Mouse (Mus musculus): ENCODE data around the gene Khdrbs1.

DNA sequence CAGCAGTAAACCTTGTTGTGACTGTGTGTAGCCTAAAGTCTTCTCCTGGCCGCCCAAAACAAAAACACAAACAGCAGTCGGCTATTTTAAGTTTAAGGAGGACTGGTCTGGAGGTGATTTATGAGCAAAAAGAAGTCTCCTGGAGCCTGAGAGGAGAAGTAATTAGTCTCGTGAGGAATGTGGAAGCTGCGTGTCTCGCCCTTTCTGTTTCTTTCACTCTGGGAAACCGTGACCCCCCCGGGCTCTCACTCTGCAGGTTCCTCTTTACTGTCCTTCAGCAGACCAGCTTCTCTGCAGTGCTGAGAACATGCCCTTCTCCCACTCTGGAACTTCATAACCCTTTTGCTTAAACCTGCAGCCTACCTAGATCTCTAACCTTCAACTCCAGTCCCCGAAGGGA is 46.6 kb upstream of the Khdrbs1 start:
- TF ChIP-seq POLR2A (IDR thresholded peaks at IDR 0.05; ENCODE audit: borderline replicate concordance, extremely low read depth, insufficient read depth, insufficient read length, poor library complexity, severe bottlenecking) (no peak), CTCF (IDR thresholded peaks at IDR 0.05; ENCODE audit: borderline replicate concordance, extremely low read depth, insufficient read depth, insufficient read length) (no peak)

All from brain, embryonic 14.5 days (tissue).